Mouse (Mus musculus): Measurements from ENCODE around the gene Spop. TPM values are rescaled to one million over a fixed set of nuclear protein-coding genes. Genes with fewer than 3 reads are reported as not detected.
A peak's percentile ranks its signal among the peaks of the same experiment; 100 is the strongest.

Gene Spop
- polyA plus RNA-seq, 1 experiment from 2014 or later = 112 TPM

GRCm38 (mm10) chr11:95448346-95448745, 34.5 kb downstream of the Spop start:
- H3K36me3 ChIP-seq (ENCODE audit: insufficient read depth) = 0 out of 2 replicates have a peak, but pooled peaks cover 11% of the 10 kb centered on the region
- no peaks in the 10 kb centered on the region for H3K4me1 ChIP-seq (ENCODE audit: insufficient read depth)
- ATAC-seq (ENCODE audit: insufficient read depth) = no peak
- no peak overlapping the region for H3K4me2 ChIP-seq
- no peak for DNase-seq
- H3K4me3 ChIP-seq (ENCODE audit: low read depth, low read length) = no peak overlapping the region
- no peaks in the 10 kb centered on the region for H3K9me3 ChIP-seq (ENCODE audit: low read depth, low read length)
- no peak overlapping the region for H3K27ac ChIP-seq (ENCODE audit: low read depth)
- no peak for TF ChIP-seq CTCF (IDR thresholded peaks at IDR 0.05; ENCODE audit: low read depth)
- H3K9ac ChIP-seq = no peak overlapping the region
- 81% methylated on average over 3 of the region's 3 CpGs for WGBS
- H3K27me3 ChIP-seq (ENCODE audit: insufficient read depth, low read length) = no peaks in the 10 kb centered on the region

GRCm38 (mm10) chr11:95455331-95455730, 41.5 kb downstream of the Spop start:
- H3K4me1 ChIP-seq (ENCODE audit: insufficient read depth) = no peaks in the 10 kb centered on the region
- no peak overlapping the region for H3K4me2 ChIP-seq
- 0 out of 2 replicates have a peak, but pooled peaks cover 13% of the 10 kb centered on the region for H3K36me3 ChIP-seq (ENCODE audit: insufficient read depth)
- 62% methylated on average over 8 of the region's 8 CpGs for WGBS
- H3K27ac ChIP-seq (ENCODE audit: low read depth) = no peak overlapping the region
- no peak for DNase-seq
- ATAC-seq (ENCODE audit: insufficient read depth) = no peak
- H3K27me3 ChIP-seq (ENCODE audit: insufficient read depth, low read length) = no peaks in the 10 kb centered on the region
- no peak overlapping the region for H3K4me3 ChIP-seq (ENCODE audit: low read depth, low read length)
- no peak for TF ChIP-seq CTCF (IDR thresholded peaks at IDR 0.05; ENCODE audit: low read depth)
- no peak overlapping the region for H3K9ac ChIP-seq
- no peaks in the 10 kb centered on the region for H3K9me3 ChIP-seq (ENCODE audit: low read depth, low read length)

- DNase-seq = no peak
These were observed 47.0 kb downstream of the Spop start for GRCm38 (mm10) chr11:95460872-95461271.

DNA sequence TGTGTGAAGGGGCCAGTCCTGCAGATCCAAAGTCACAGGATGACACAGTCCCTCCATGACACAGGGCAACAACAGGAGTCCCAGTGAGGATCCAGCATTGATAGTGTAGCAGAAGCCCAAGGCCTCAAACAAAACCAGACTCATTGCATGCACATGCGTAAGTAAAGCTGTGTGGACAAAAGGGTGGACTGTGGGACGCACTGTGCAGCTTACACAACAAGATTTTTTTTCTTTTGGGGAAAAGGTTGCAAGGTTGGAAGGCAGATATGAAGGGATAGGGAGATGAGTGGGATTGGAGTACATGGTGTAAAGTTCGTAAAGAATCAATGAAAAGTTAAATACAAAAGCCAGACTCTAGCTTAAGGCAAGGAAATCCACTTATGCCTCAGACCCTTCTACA, 48.3 kb downstream of the Spop start:
- ATAC-seq (ENCODE audit: insufficient read depth) (no peak), DNase-seq (no peak)
- no peak overlapping the region for H3K4me3 ChIP-seq (ENCODE audit: low read depth, low read length)
- WGBS = 96% methylated on average over 3 of the region's 3 CpGs
- no peak overlapping the region for H3K4me2 ChIP-seq
- H3K36me3 ChIP-seq (ENCODE audit: insufficient read depth) = no peaks in the 10 kb centered on the region; the same call in 1 of the 2 replicates
- H3K9ac ChIP-seq = no peak overlapping the region
- H3K9me3 ChIP-seq (ENCODE audit: low read depth, low read length) = no peaks in the 10 kb centered on the region
- H3K27ac ChIP-seq (ENCODE audit: low read depth) = no peak overlapping the region
- no peak for TF ChIP-seq CTCF (IDR thresholded peaks at IDR 0.05; ENCODE audit: low read depth)
- no peaks in the 10 kb centered on the region for H3K4me1 ChIP-seq (ENCODE audit: insufficient read depth)
- no peaks in the 10 kb centered on the region for H3K27me3 ChIP-seq (ENCODE audit: insufficient read depth, low read length)

More at GRCm38 (mm10) chr11:95460872-95461271, 47.0 kb downstream of the Spop start:
- no peak overlapping the region for H3K4me2 ChIP-seq
- 0 out of 2 replicates have a peak, but pooled peaks cover 3% of the 10 kb centered on the region for H3K36me3 ChIP-seq (ENCODE audit: insufficient read depth)
- no peaks in the 10 kb centered on the region for H3K4me1 ChIP-seq (ENCODE audit: insufficient read depth)
- H3K4me3 ChIP-seq (ENCODE audit: low read depth, low read length) = no peak overlapping the region
- H3K9me3 ChIP-seq (ENCODE audit: low read depth, low read length) = no peaks in the 10 kb centered on the region
- no peak for TF ChIP-seq CTCF (IDR thresholded peaks at IDR 0.05; ENCODE audit: low read depth)
- no peak for ATAC-seq (ENCODE audit: insufficient read depth)
- 80% methylated on average over 2 of the region's 2 CpGs for WGBS
- no peak overlapping the region for H3K9ac ChIP-seq
- no peak overlapping the region for H3K27ac ChIP-seq (ENCODE audit: low read depth)
- H3K27me3 ChIP-seq (ENCODE audit: insufficient read depth, low read length) = no peaks in the 10 kb centered on the region

DNA sequence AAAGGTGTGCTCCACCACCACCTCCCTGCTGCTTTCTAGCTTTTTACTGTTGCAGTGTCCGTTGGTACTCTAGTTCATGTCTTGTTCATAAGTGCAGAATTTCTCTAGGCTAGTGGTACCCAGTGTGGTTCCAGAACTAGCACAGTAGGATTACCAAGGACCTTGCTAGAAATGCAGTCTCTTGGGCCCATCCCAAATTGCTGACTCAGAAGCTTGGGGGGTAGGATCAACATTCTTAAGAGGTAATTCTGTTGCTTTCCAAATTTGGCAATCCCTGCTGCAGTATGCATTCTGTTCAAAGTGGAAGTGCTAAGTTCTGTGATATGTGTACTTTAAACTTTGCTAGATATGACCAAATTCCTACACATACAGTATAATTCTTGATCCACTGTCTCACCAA, 53.9 kb downstream of the Spop start:
- H3K9me3 ChIP-seq (ENCODE audit: low read depth, low read length) = no peaks in the 10 kb centered on the region
- peak; percentile 7 for DNase-seq

GRCm38 (mm10) chr11:95472942-95473341, 59.1 kb downstream of the Spop start:
- WGBS = 79% methylated on average over 2 of the region's 2 CpGs

More for the DNA sequence above, 53.9 kb downstream of the Spop start:
- WGBS = 83% methylated on average over 1 of the region's 1 CpGs
- Histone ChIP-seq H3K36me3 (ENCODE audit: insufficient read depth) (peaks cover 19% of the 10 kb centered on the region), H3K4me2 (no peak overlapping the region), H3K4me3 (ENCODE audit: low read depth, low read length) (no peak overlapping the region), H3K9ac (no peak overlapping the region), H3K27me3 (ENCODE audit: insufficient read depth, low read length) (no peaks in the 10 kb centered on the region), H3K27ac (ENCODE audit: low read depth) (no peak overlapping the region), H3K4me1 (ENCODE audit: insufficient read depth) (no peaks in the 10 kb centered on the region)
- TF ChIP-seq CTCF (IDR thresholded peaks at IDR 0.05; ENCODE audit: low read depth) = no peak
- ATAC-seq (ENCODE audit: insufficient read depth) = no peak

DNA sequence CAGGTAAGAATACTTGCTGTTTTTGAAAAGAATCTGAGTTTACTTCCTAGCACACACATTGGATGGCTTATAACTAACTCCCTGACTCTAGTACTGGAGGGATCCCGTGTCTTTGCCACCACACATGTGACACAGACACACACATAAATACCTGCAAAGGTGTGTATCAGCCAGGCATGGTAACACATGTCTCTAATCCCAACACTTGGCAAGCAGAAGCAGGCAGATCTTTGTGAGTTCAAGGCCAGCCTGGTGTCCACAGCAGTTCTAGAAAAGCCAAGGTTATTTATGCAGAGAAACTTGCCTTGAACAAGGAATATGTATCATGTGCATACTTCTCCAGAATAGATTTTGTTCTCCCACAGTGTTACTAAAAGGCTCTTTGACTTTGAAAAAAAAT, 59.6 kb downstream of the Spop start:
- ATAC-seq (ENCODE audit: insufficient read depth) = no peak
- 94% methylated on average over 1 of the region's 1 CpGs for WGBS
- Histone ChIP-seq H3K4me1 (ENCODE audit: insufficient read depth) (no peaks in the 10 kb centered on the region), H3K9ac (no peak overlapping the region), H3K36me3 (ENCODE audit: insufficient read depth) (peaks cover 48% of the 10 kb centered on the region), H3K9me3 (ENCODE audit: low read depth, low read length) (no peaks in the 10 kb centered on the region), H3K27me3 (ENCODE audit: insufficient read depth, low read length) (no peaks in the 10 kb centered on the region), H3K4me3 (ENCODE audit: low read depth, low read length) (no peak overlapping the region), H3K27ac (ENCODE audit: low read depth) (no peak overlapping the region), H3K4me2 (no peak overlapping the region)
- no peak for TF ChIP-seq CTCF (IDR thresholded peaks at IDR 0.05; ENCODE audit: low read depth)
- no peak for DNase-seq

More at GRCm38 (mm10) chr11:95472942-95473341, 59.1 kb downstream of the Spop start:
- no peak overlapping the region for H3K4me3 ChIP-seq (ENCODE audit: low read depth, low read length)
- H3K4me1 ChIP-seq (ENCODE audit: insufficient read depth) = no peaks in the 10 kb centered on the region
- no peak overlapping the region for H3K4me2 ChIP-seq
- H3K9ac ChIP-seq = no peak overlapping the region
- H3K9me3 ChIP-seq (ENCODE audit: low read depth, low read length) = no peaks in the 10 kb centered on the region
- ATAC-seq (ENCODE audit: insufficient read depth) (no peak), DNase-seq (no peak)
- H3K27me3 ChIP-seq (ENCODE audit: insufficient read depth, low read length) = no peaks in the 10 kb centered on the region
- peaks cover 48% of the 10 kb centered on the region for H3K36me3 ChIP-seq (ENCODE audit: insufficient read depth)
- TF ChIP-seq CTCF (IDR thresholded peaks at IDR 0.05; ENCODE audit: low read depth) = no peak
- H3K27ac ChIP-seq (ENCODE audit: low read depth) = no peak overlapping the region

DNA sequence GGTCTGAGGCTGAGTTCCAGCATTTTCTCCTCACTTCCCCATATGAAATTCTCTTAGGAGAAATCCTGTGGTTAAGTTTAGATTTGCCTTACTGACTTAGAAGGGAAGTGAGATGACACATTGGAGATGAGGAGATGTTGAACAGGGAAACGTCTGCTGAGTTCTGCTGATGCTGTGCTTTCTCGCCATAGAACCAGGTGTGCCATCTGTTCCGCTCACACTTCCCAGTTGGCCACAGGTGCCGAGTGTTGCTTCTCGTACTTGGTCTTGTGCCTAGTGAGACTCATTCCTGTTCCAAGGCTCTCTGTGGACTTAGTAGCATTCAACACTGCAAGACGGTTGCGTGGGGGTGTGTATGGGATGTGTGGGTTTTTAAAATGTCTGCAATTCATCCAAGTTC, 62.4 kb downstream of the Spop start:
- DNase-seq (no peak), ATAC-seq (ENCODE audit: insufficient read depth) (no peak)
- H3K9ac ChIP-seq = no peak overlapping the region
- H3K4me2 ChIP-seq = no peak overlapping the region
- H3K27me3 ChIP-seq (ENCODE audit: insufficient read depth, low read length) = no peaks in the 10 kb centered on the region
- no peaks in the 10 kb centered on the region for H3K9me3 ChIP-seq (ENCODE audit: low read depth, low read length)
- 87% methylated on average over 7 of the region's 7 CpGs for WGBS
- no peak overlapping the region for H3K27ac ChIP-seq (ENCODE audit: low read depth)
- no peak for TF ChIP-seq CTCF (IDR thresholded peaks at IDR 0.05; ENCODE audit: low read depth)
- no peak overlapping the region for H3K4me3 ChIP-seq (ENCODE audit: low read depth, low read length)
- no peaks in the 10 kb centered on the region for H3K4me1 ChIP-seq (ENCODE audit: insufficient read depth)
- peaks cover 54% of the 10 kb centered on the region for H3K36me3 ChIP-seq (ENCODE audit: insufficient read depth)
